Mouse (Mus musculus): ENCODE data around the gene Ugt8a. TPM values are rescaled to one million over a fixed set of nuclear protein-coding genes. Genes with fewer than 3 reads are reported as not detected.
A peak's percentile ranks its signal among the peaks of the same experiment; 100 is the strongest.

Gene Ugt8a
- polyA plus RNA-seq, 1 experiment from 2014 or later = 0.25 TPM

DNA sequence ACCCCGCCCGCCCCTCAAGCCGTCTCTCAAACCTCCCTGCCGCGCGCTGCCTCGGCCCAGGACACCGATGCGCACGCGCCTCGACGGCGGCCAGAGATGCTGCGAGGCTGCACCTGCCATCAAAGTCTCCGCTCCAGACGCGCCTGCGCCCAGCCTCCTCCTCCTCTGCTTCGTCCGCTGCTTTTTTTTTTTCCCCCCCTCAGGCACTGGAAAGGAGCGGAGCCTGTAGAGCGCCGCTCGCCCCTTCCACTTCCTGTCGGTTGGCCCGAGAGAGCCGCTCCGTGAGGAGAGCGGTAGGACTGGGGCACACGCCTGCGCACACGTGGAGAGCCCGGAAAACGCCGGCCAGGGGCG is 314 bp upstream of the Ugt8a start:
- peaks cover 23% of the 10 kb centered on the region for H3K27me3 ChIP-seq (ENCODE audit: control insufficient read depth, insufficient read depth, low read depth, low read length)
- H3K27ac ChIP-seq (ENCODE audit: low read length) = no peak overlapping the region
- no peak for ATAC-seq (ENCODE audit: low read depth)
- no peaks in the 10 kb centered on the region for H3K36me3 ChIP-seq (ENCODE audit: control insufficient read depth, insufficient read depth)
- no peak overlapping the region for H3K9ac ChIP-seq (ENCODE audit: low read depth, low read length)
- H3K4me2 ChIP-seq (ENCODE audit: low read depth, low read length) = peak overlapping the region; percentile 53
- peak overlapping the region; percentile 50 for H3K4me3 ChIP-seq (ENCODE audit: low read depth, low read length)
- no peaks in the 10 kb centered on the region for H3K4me1 ChIP-seq (ENCODE audit: control insufficient read depth, low read depth, low read length)
- 2% methylated on average over 29 of the region's 37 CpGs for WGBS (ENCODE audit: insufficient replicate concordance)
- no peaks in the 10 kb centered on the region for H3K9me3 ChIP-seq (replicated peaks; ENCODE audit: control insufficient read depth, low read length)

DNA sequence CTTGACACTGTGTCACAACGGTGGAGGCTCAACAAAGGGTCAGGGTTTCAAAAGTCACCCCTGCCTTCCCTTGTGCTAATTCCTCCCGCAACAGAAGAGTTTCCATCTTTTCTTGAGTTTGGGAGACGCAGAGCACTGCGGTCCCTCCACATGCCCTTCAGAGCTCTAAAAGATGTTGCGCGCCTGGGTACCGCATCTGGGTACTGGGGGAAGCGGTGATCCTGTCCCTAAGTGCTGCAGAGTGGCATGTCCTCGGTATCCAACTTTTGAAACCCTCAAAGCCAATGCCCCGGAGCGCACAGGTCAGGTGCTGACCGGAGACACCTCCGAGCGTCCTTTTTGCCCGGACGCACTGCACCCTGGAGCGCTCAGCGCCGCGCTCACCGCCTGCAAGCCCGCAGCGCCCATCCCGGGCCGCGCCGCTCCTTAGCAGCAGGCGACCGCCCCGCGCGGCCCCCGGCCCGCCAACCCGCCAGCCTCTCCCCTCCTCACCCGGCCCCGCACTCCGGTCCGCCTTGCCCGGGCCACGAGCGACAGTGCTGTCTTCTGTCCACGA is 805 bp downstream of the Ugt8a start:
- Histone ChIP-seq H3K27ac (ENCODE audit: low read length) (no peak overlapping the region), H3K4me2 (ENCODE audit: low read depth, low read length) (peak overlapping the region; percentile 53), H3K9me3 (replicated peaks; ENCODE audit: control insufficient read depth, low read length) (no peaks in the 10 kb centered on the region), H3K27me3 (ENCODE audit: control insufficient read depth, insufficient read depth, low read depth, low read length) (peaks cover 23% of the 10 kb centered on the region), H3K9ac (ENCODE audit: low read depth, low read length) (no peak overlapping the region), H3K36me3 (ENCODE audit: control insufficient read depth, insufficient read depth) (no peaks in the 10 kb centered on the region), H3K4me3 (ENCODE audit: low read depth, low read length) (peak overlapping the region; percentile 50), H3K4me1 (ENCODE audit: control insufficient read depth, low read depth, low read length) (no peaks in the 10 kb centered on the region)
- no peak; the same call in 1 of the 2 replicates for ATAC-seq (ENCODE audit: low read depth)
- 2% methylated on average over 42 of the region's 43 CpGs for WGBS (ENCODE audit: insufficient replicate concordance)

- no peak overlapping the region for H3K4me3 ChIP-seq (ENCODE audit: low read depth, low read length)
- no peak overlapping the region for H3K9ac ChIP-seq (ENCODE audit: low read depth, low read length)
- H3K36me3 ChIP-seq (ENCODE audit: control insufficient read depth, insufficient read depth) = no peaks in the 10 kb centered on the region
- H3K4me1 ChIP-seq (ENCODE audit: control insufficient read depth, low read depth, low read length) = no peaks in the 10 kb centered on the region
- H3K4me2 ChIP-seq (ENCODE audit: low read depth, low read length) = no peak overlapping the region
- peaks cover 23% of the 10 kb centered on the region for H3K27me3 ChIP-seq (ENCODE audit: control insufficient read depth, insufficient read depth, low read depth, low read length)
- no peaks in the 10 kb centered on the region for H3K9me3 ChIP-seq (replicated peaks; ENCODE audit: control insufficient read depth, low read length)
- ATAC-seq (ENCODE audit: low read depth) = no peak
- no peak overlapping the region for H3K27ac ChIP-seq (ENCODE audit: low read length)
Measured at GRCm38 (mm10) chr3:125935796-125936195, 2.6 kb downstream of the Ugt8a start.

DNA sequence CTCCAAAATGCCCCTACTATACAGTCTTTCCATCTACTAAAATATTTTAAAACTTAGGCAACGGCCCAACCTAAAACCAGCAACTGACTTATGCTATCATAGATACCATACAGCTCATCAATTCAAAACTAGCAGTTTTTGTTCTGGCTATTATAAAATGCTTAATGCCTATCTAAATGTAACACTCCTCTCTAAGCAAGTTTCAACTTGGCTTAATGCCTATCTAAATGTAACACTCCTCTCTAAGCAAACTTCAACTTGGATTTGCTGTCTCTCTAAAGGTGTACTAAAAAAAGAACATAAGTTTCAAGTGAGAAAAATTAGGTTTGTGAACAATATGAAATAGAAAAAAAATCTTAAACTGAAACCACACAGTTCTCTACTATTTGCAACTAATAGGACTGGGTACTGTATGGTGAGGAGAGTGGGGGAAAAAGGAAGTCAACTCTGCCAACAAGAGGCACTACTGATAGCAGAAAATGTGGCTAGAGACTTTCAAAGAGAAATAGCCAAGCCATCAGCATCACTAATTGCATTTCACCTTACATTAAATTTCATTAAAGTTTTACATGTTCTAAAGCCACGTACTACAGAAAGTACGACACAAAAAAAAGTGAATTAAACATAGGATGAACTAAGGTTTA is 5.7 kb downstream of the Ugt8a start:
- Histone ChIP-seq H3K36me3 (ENCODE audit: control insufficient read depth, insufficient read depth) (no peaks in the 10 kb centered on the region), H3K4me2 (ENCODE audit: low read depth, low read length) (no peak overlapping the region), H3K27ac (ENCODE audit: low read length) (no peak overlapping the region), H3K27me3 (ENCODE audit: control insufficient read depth, insufficient read depth, low read depth, low read length) (peaks cover 7% of the 10 kb centered on the region), H3K4me3 (ENCODE audit: low read depth, low read length) (no peak overlapping the region), H3K4me1 (ENCODE audit: control insufficient read depth, low read depth, low read length) (no peaks in the 10 kb centered on the region), H3K9me3 (replicated peaks; ENCODE audit: control insufficient read depth, low read length) (no peaks in the 10 kb centered on the region), H3K9ac (ENCODE audit: low read depth, low read length) (no peak overlapping the region)
- ATAC-seq (ENCODE audit: low read depth) = peak; percentile 66
- 61% methylated on average over 3 of the region's 3 CpGs for WGBS (ENCODE audit: insufficient replicate concordance)

DNA sequence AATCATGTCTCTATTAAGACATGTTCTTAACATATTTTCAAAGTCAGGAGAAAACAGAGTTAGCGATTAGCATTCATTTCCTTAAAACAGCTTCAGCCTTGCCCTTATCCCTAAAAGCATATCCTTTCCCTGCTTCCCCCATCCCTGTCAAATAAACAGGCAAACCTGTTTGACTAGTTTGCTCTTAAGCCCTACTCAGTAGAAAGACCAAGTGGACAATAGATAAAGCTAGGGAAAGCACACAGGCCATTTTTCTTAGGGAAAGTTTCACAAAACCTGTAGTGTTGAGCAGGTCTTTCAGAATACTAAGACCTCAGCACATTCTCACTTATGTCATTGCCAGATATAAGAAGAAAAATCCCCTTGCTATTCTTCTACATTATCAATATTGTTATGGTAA is 7.4 kb downstream of the Ugt8a start:
- WGBS (ENCODE audit: insufficient replicate concordance) = 48% methylated on average over 1 of the region's 1 CpGs

GRCm38 (mm10) chr3:125920876-125921275 is 17.5 kb downstream of the Ugt8a start:
- Histone ChIP-seq H3K27ac (ENCODE audit: low read length) (no peak overlapping the region), H3K4me3 (ENCODE audit: low read depth, low read length) (no peak overlapping the region), H3K36me3 (ENCODE audit: control insufficient read depth, insufficient read depth) (no peaks in the 10 kb centered on the region), H3K4me2 (ENCODE audit: low read depth, low read length) (no peak overlapping the region), H3K9me3 (replicated peaks; ENCODE audit: control insufficient read depth, low read length) (no peaks in the 10 kb centered on the region), H3K4me1 (ENCODE audit: control insufficient read depth, low read depth, low read length) (no peaks in the 10 kb centered on the region), H3K27me3 (ENCODE audit: control insufficient read depth, insufficient read depth, low read depth, low read length) (no peaks in the 10 kb centered on the region), H3K9ac (ENCODE audit: low read depth, low read length) (no peak overlapping the region)
- 47% methylated on average over 2 of the region's 2 CpGs for WGBS (ENCODE audit: insufficient replicate concordance)
- ATAC-seq (ENCODE audit: low read depth) = no peak

More for the DNA sequence above, 7.4 kb downstream of the Ugt8a start:
- no peak overlapping the region for H3K4me3 ChIP-seq (ENCODE audit: low read depth, low read length)
- no peaks in the 10 kb centered on the region for H3K27me3 ChIP-seq (ENCODE audit: control insufficient read depth, insufficient read depth, low read depth, low read length)
- H3K27ac ChIP-seq (ENCODE audit: low read length) = no peak overlapping the region
- H3K9me3 ChIP-seq (replicated peaks; ENCODE audit: control insufficient read depth, low read length) = no peaks in the 10 kb centered on the region
- H3K4me1 ChIP-seq (ENCODE audit: control insufficient read depth, low read depth, low read length) = no peaks in the 10 kb centered on the region
- no peak overlapping the region for H3K9ac ChIP-seq (ENCODE audit: low read depth, low read length)
- H3K36me3 ChIP-seq (ENCODE audit: control insufficient read depth, insufficient read depth) = no peaks in the 10 kb centered on the region
- H3K4me2 ChIP-seq (ENCODE audit: low read depth, low read length) = no peak overlapping the region
- ATAC-seq (ENCODE audit: low read depth) = no peak

- Histone ChIP-seq H3K27ac (ENCODE audit: low read length) (no peak overlapping the region), H3K9ac (ENCODE audit: low read depth, low read length) (no peak overlapping the region), H3K27me3 (ENCODE audit: control insufficient read depth, insufficient read depth, low read depth, low read length) (no peaks in the 10 kb centered on the region), H3K4me3 (ENCODE audit: low read depth, low read length) (no peak overlapping the region), H3K36me3 (ENCODE audit: control insufficient read depth, insufficient read depth) (no peaks in the 10 kb centered on the region), H3K4me2 (ENCODE audit: low read depth, low read length) (no peak overlapping the region), H3K9me3 (replicated peaks; ENCODE audit: control insufficient read depth, low read length) (no peaks in the 10 kb centered on the region), H3K4me1 (ENCODE audit: control insufficient read depth, low read depth, low read length) (no peaks in the 10 kb centered on the region)
- 52% methylated on average over 1 of the region's 1 CpGs for WGBS (ENCODE audit: insufficient replicate concordance)
- ATAC-seq (ENCODE audit: low read depth) = no peak
Measured at GRCm38 (mm10) chr3:125898976-125899375, 39.4 kb downstream of the Ugt8a start.

GRCm38 (mm10) chr3:125887109-125887508 is 51.3 kb downstream of the Ugt8a start:
- no peak overlapping the region for H3K4me3 ChIP-seq (ENCODE audit: low read depth, low read length)
- H3K4me1 ChIP-seq (ENCODE audit: control insufficient read depth, low read depth, low read length) = no peaks in the 10 kb centered on the region
- no peak overlapping the region for H3K4me2 ChIP-seq (ENCODE audit: low read depth, low read length)
- no peak overlapping the region for H3K9ac ChIP-seq (ENCODE audit: low read depth, low read length)
- no peaks in the 10 kb centered on the region for H3K36me3 ChIP-seq (ENCODE audit: control insufficient read depth, insufficient read depth)
- WGBS (ENCODE audit: insufficient replicate concordance) = 39% methylated on average over 2 of the region's 2 CpGs
- ATAC-seq (ENCODE audit: low read depth) = no peak
- H3K27me3 ChIP-seq (ENCODE audit: control insufficient read depth, insufficient read depth, low read depth, low read length) = no peaks in the 10 kb centered on the region
- H3K27ac ChIP-seq (ENCODE audit: low read length) = no peak overlapping the region
- no peaks in the 10 kb centered on the region for H3K9me3 ChIP-seq (replicated peaks; ENCODE audit: control insufficient read depth, low read length)

DNA sequence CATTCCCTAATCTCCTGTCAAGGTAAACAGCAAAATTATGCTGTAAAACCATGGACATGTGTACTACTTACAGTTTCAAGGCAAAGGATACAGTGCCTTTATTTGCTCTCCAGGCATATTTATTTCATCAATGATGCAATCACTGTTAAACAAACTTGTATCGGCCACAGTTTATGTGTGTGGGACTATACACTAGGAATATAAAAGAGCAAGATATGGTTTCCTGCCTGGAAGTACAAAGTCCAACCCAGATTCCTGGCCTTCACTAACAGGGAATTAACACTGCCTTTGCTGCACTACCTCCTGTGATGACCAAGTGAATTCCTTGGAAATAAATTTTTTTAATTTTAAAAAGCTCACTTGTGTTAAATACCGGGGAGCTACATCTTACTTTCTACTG is 53.5 kb downstream of the Ugt8a start:
- Histone ChIP-seq H3K9me3 (replicated peaks; ENCODE audit: control insufficient read depth, low read length) (no peaks in the 10 kb centered on the region), H3K36me3 (ENCODE audit: control insufficient read depth, insufficient read depth) (no peaks in the 10 kb centered on the region), H3K27me3 (ENCODE audit: control insufficient read depth, insufficient read depth, low read depth, low read length) (no peaks in the 10 kb centered on the region), H3K27ac (ENCODE audit: low read length) (no peak overlapping the region), H3K4me1 (ENCODE audit: control insufficient read depth, low read depth, low read length) (no peaks in the 10 kb centered on the region), H3K4me2 (ENCODE audit: low read depth, low read length) (no peak overlapping the region), H3K4me3 (ENCODE audit: low read depth, low read length) (no peak overlapping the region), H3K9ac (ENCODE audit: low read depth, low read length) (no peak overlapping the region)
- peak; percentile 64 for ATAC-seq (ENCODE audit: low read depth)
- 56% methylated on average over 2 of the region's 2 CpGs for WGBS (ENCODE audit: insufficient replicate concordance)

Data from liver, embryonic 16.5 days (tissue).